Mouse (Mus musculus): ENCODE measurements around the gene Gm13124. TPM values are rescaled to one million over a fixed set of nuclear protein-coding genes. Genes with fewer than 3 reads are reported as not detected.

Gm13124 gene
- polyA plus RNA-seq, 1 experiment from 2014 or later: not detected

GRCm38 (mm10) chr4:144519522-144519921 is 45.4 kb downstream of the Gm13124 start, which contains the start of gene 9430007A20Rik:
Gene 9430007A20Rik (plus strand): TSS chr4:144519822.
- Histone ChIP-seq H3K27ac (ENCODE audit: low read length) (no peak within 1 kb of the TSS), H3K9me3 (ENCODE audit: low read length) (peaks cover 13% of the 10 kb centered on the region), H3K4me2 (replicated peaks; ENCODE audit: low read depth, low read length) (no peak within 1 kb of the TSS), H3K9ac (replicated peaks; ENCODE audit: low read length) (no peak within 1 kb of the TSS), H3K36me3 (ENCODE audit: insufficient read depth, low read length) (no peaks in the 10 kb centered on the region), H3K4me3 (ENCODE audit: low read length) (no peak within 1 kb of the TSS), H3K27me3 (ENCODE audit: insufficient read depth, low read length) (no peaks in the 10 kb centered on the region), H3K4me1 (ENCODE audit: insufficient read depth, low read length) (no peaks in the 10 kb centered on the region)
- WGBS: 82% methylated on average over 5 of the region's 5 CpGs
- no peak for ATAC-seq (ENCODE audit: low FRiP score, low TSS enrichment)

GRCm38 (mm10) chr4:144506518-144506917 is 58.4 kb downstream of the Gm13124 start:
- Histone ChIP-seq H3K4me3 (ENCODE audit: low read length) (no peak overlapping the region), H3K9me3 (ENCODE audit: low read length) (peaks cover 3% of the 10 kb centered on the region; the same call in 1 of the 2 replicates), H3K27ac (ENCODE audit: low read length) (no peak overlapping the region), H3K36me3 (ENCODE audit: insufficient read depth, low read length) (no peaks in the 10 kb centered on the region), H3K27me3 (ENCODE audit: insufficient read depth, low read length) (no peaks in the 10 kb centered on the region), H3K4me2 (replicated peaks; ENCODE audit: low read depth, low read length) (no peak overlapping the region), H3K4me1 (ENCODE audit: insufficient read depth, low read length) (no peaks in the 10 kb centered on the region), H3K9ac (replicated peaks; ENCODE audit: low read length) (no peak overlapping the region)
- WGBS: 77% methylated on average over 1 of the region's 1 CpGs
- no peak for ATAC-seq (ENCODE audit: low FRiP score, low TSS enrichment)

Other genes starting within 250 kb of the Gm13124 start
- gene Gm13128, start 234.9 kb downstream of the Gm13124 start, polyA plus RNA-seq (2015; fragmentation: Nextera tagmentation; extraction: Ambion mirVana): not detected in 2 replicates
- not detected in 2 replicates for gene Gm13119, start 207.2 kb downstream of the Gm13124 start, polyA plus RNA-seq (2015; fragmentation: Nextera tagmentation; extraction: Ambion mirVana)
- gene Pramef20, start 187.2 kb downstream of the Gm13124 start, polyA plus RNA-seq (2015; fragmentation: Nextera tagmentation; extraction: Ambion mirVana): not detected in 2 replicates
- 0.21 and 0.36 TPM in 2 replicates for gene Pramef12, start 156.7 kb downstream of the Gm13124 start, polyA plus RNA-seq (2015; fragmentation: Nextera tagmentation; extraction: Ambion mirVana)
- gene 1700012P22Rik, start 126.4 kb downstream of the Gm13124 start, polyA plus RNA-seq (2015; fragmentation: Nextera tagmentation; extraction: Ambion mirVana): not detected in 2 replicates
- not detected in 2 replicates for gene Gm9944, start 111.8 kb downstream of the Gm13124 start, polyA plus RNA-seq (2015; fragmentation: Nextera tagmentation; extraction: Ambion mirVana)
- not detected in 2 replicates for gene Aadacl3, start 101.4 kb downstream of the Gm13124 start, polyA plus RNA-seq (2015; fragmentation: Nextera tagmentation; extraction: Ambion mirVana)
- gene 9430007A20Rik, start 45.3 kb downstream of the Gm13124 start, polyA plus RNA-seq (2015; fragmentation: Nextera tagmentation; extraction: Ambion mirVana): not detected in 2 replicates
- not detected in 2 replicates for gene Aadacl4, start 48.6 kb upstream of the Gm13124 start, polyA plus RNA-seq (2015; fragmentation: Nextera tagmentation; extraction: Ambion mirVana)
- gene Gm436, start 121.2 kb upstream of the Gm13124 start, polyA plus RNA-seq (2015; fragmentation: Nextera tagmentation; extraction: Ambion mirVana): not detected in 2 replicates
- gene Gm13178, start 156.3 kb upstream of the Gm13124 start, polyA plus RNA-seq (2015; fragmentation: Nextera tagmentation; extraction: Ambion mirVana): not detected in 2 replicates
- not detected in 2 replicates for gene Gm438, start 221.4 kb upstream of the Gm13124 start, polyA plus RNA-seq (2015; fragmentation: Nextera tagmentation; extraction: Ambion mirVana)